Mouse (Mus musculus) liver, adult 2 months (tissue): ENCODE results near the gene Onecut3.

Experiments used
- CTCF ChIP-seq: fragments of 200-500 bp; IDR thresholded peaks from 2 replicates; pipeline ENCODE4 v1.5.1; 2011; ENCODE audit warnings: low read depth, low read length, control low read depth
- POLR2A ChIP-seq: fragments of 200-500 bp; IDR thresholded peaks from 2 replicates; pipeline ENCODE4 v1.6.1; 2011; ENCODE audit warnings: low read length, control low read depth; ENCODE audit not compliant: insufficient read depth; ENCODE audit errors: extremely low read depth

DNA sequence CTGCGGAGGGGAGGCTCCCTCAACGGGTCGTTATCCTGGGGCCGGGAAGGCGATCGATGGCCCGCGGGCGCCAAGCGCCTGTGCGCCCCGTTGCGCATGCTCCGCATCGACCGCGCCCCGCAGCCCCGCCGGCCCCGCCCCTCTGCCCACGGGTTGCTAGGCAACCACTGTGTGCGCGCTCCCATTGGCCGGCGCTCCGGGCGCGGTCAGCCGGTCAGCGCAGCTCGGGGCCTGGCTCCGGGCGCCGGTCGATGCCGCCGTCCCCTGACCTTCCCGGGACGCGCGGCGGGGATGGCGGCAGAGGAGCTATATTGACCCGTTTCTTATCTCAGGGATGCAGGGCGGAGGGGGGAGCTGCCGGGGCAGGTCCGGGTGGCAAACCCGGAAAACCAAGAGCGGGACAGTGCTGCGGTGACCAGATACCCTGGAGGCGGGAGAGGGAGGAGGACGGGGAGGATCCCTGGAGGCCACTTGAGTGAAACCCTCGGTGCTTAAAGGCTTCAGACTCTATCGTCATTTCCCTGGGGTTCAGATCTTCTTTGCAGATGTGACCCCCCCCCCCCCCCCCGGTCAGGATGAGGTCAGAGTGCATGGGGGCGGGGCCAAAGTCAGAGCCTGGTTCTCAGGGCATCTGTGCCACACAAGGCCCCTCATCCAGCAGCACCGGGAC, 19.2 kb upstream of the Onecut3 start:
- no peak for TF ChIP-seq CTCF
- TF ChIP-seq POLR2A, result 0 out of 2 replicates have a peak, but pooled peaks have one; percentile 13
